Mouse (Mus musculus): ENCODE data around the gene Gp6.

DNA sequence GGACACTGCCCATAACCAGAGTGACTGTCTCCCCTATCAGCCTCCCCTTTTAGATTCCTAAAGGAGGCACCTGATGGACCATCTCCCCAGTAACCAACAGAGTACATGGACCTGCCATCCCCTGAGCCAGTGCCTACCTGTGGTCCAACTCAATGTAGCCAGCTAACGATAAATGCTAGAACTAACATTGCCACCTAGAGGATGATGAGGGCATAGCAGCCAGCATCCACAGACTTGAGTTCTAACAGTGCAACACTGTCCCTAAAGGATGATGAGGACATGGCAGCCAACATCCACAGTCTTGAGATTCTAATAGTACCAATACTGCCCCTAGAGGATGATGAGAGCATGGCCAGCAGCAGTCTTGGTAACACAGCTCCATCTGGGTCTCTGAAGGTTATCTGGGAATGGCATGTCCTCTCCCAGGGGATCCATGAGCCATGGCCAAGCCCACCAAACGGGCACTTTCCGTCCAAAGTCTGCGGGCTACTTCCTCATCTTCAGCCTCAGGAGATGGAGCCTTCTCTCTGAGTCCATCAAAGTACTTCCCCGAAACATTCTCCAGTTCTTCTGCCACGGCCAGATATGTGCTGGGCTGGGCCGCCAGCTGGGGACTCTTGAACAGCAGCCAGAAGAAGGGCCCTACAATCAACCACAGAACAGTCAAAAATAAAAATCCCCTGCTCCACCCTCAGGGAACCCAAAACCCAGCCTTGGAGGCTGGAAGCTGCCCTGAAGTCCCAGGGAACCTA, 29.8 kb upstream of the Gp6 start:
- TF ChIP-seq CTCF (IDR thresholded peaks at IDR 0.05; ENCODE audit: control insufficient read depth, insufficient read depth, low read length) (peak; percentile 87), POLR2A (IDR thresholded peaks at IDR 0.05; ENCODE audit: borderline replicate concordance, control insufficient read depth, low read depth, low read length) (no peak)

Data from bone marrow, adult 2 months (tissue).